Mouse (Mus musculus) cerebellum, adult 18-20 months (tissue): ENCODE data around the gene Sh3bp1.

ENCODE experiments used
- DNase-seq, 2 experiments: peaks; one replicate each; pipeline ENCODE4 v3.0.0; 2021

The Sh3bp1 gene

GRCm38 (mm10) chr15:78948152-78948725, 48.7 kb downstream of the Sh3bp1 start:
- no peak for DNase-seq

DNA sequence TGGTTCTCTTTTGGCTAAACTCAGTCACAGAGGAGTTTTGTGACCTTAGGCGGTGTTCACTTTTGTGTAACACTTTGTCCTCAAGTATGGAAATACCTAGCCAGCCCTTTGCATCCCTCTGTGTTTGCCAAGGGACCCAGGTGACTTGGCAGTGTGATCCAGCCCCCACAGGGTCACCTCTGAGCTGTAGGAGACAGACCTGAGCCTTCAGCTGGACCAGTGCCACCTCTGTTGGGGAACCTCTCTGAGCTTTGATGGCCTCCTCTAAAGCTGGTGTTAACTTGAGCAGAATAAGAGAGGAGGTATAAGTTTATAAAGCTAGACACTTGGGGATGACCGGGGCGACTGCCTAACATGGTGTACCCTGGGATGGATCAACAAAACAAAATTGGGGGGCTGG, 49.3 kb downstream of the Sh3bp1 start:
- DNase-seq = peak; percentile 39 to 48

GRCm38 (mm10) chr15:78955663-78956062, 56.1 kb downstream of the Sh3bp1 start:
- DNase-seq = no peak

DNA sequence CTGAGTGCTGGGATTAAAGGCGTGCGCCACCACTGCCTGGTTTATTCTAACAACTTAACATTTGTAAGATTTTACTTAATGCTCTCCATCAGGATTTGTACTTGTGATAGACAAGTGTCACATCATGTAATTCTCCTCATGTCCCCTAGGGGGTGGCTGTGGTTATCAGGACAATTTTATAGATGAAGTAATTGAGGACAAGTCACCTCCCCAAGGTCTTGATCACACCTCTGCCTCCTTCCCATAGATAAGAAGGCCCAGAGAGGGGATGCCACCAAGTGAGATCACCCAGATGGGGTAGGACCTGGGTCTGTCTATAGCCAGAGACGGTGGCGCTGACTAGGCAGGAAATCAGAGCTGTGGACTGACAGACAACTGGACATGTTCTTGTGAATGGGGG, 56.8 kb downstream of the Sh3bp1 start:
- peak; percentile 48 to 50 for DNase-seq

- no peak for DNase-seq
Observed at GRCm38 (mm10) chr15:78957021-78957420, 57.5 kb downstream of the Sh3bp1 start.

DNA sequence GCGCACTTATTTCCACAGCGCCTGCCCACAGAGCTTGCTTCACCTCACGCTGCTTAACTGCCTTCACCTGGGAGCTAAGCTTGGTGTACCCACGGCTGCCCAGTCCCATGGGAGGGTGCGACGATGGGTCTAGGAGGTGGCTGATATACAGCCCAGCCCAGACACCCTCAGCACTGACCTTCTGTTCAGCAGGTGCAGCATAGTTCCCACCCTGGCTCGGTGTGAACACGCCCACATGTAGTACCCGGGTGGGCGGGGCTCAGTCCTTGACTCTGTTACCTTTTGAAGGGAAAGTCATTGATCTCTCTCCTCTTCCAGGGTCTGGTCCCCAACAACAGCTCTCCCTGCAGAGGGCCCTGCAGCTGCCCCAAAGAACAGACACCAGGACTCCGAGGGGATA, 60.0 kb downstream of the Sh3bp1 start:
- DNase-seq = no peak

DNA sequence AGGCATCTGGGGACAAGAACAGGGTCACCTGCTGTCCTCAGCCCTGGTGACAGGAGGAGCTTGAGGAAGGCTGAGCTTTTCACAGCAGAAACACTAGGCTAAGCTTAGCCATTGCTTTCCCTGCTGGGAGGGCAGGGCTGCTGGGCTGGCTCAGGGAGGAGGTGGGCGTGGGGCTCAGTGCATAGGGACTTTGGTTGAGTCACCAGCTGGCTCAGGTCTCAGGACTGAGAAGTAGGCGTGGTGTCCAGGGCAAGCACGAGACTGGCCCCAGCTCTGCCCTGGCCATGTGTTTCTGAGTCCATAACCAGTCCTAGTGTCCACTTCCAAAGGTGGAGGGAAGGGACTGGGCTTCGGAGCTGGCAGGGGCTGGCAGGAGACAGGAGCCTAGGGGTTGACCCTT, 60.5 kb downstream of the Sh3bp1 start:
- no peak for DNase-seq
